Mouse (Mus musculus): ENCODE measurements at regions not wholly inside any gene's neighbourhood (a gene's known extent, or its start where the extent isn't known, plus 50 kb on each side); places are given as distances from the start of the nearest gene placed in this dataset.

DNA sequence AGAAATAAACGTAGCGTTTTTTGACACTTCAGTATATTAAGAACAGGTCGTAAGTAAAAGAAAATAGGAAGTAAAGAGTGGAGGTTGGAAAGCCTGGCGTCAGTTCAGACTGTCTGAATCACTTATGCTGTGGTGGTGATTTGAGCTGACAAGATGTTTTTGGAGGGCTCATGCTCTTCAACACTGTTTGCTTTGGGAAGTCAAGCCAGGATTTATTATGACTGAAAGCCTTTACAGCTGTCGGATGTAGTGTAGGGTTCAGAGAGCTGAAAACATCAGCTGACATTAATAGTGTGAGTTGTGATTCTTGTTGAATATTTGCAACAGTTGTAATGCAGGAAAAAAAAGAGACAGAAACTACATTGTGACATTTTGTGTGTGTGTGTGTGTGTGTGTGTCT, 1062.9 kb upstream of the 4930412O13Rik start:
- Histone ChIP-seq H3K9me3 (replicated peaks; ENCODE audit: control insufficient read depth, low read length) (no peaks in the 10 kb centered on the region), H3K4me3 (ENCODE audit: low read depth, low read length) (no peak overlapping the region), H3K36me3 (ENCODE audit: control insufficient read depth, insufficient read depth, low read length) (no peaks in the 10 kb centered on the region), H3K4me2 (ENCODE audit: low read length) (no peak overlapping the region), H3K27me3 (replicated peaks; ENCODE audit: control insufficient read depth, insufficient read depth, low read length) (no peaks in the 10 kb centered on the region), H3K27ac (ENCODE audit: low read depth, low read length) (no peak overlapping the region), H3K9ac (ENCODE audit: low read length) (no peak overlapping the region), H3K4me1 (ENCODE audit: control insufficient read depth, insufficient read depth, low read length) (no peaks in the 10 kb centered on the region)
- ATAC-seq = no peak
- DNase-seq (ENCODE audit: low spot score) = no peak
- WGBS = 91% methylated on average over 5 of the region's 5 CpGs

GRCm38 (mm10) chr2:8825406-8825805, 1055.6 kb upstream of the 4930412O13Rik start:
- Histone ChIP-seq H3K9ac (ENCODE audit: low read length) (no peak overlapping the region), H3K9me3 (replicated peaks; ENCODE audit: control insufficient read depth, low read length) (no peaks in the 10 kb centered on the region), H3K36me3 (ENCODE audit: control insufficient read depth, insufficient read depth, low read length) (no peaks in the 10 kb centered on the region), H3K27ac (ENCODE audit: low read depth, low read length) (no peak overlapping the region), H3K4me2 (ENCODE audit: low read length) (no peak overlapping the region), H3K4me1 (ENCODE audit: control insufficient read depth, insufficient read depth, low read length) (no peaks in the 10 kb centered on the region), H3K4me3 (ENCODE audit: low read depth, low read length) (no peak overlapping the region), H3K27me3 (replicated peaks; ENCODE audit: control insufficient read depth, insufficient read depth, low read length) (no peaks in the 10 kb centered on the region)
- ATAC-seq (no peak), DNase-seq (ENCODE audit: low spot score) (no peak)
- 87% methylated on average over 2 of the region's 2 CpGs for WGBS

Data from forebrain, embryonic 14.5 days (tissue).